Mouse (Mus musculus) layer of hippocampus, postnatal 10 days (tissue): ENCODE data around the gene Mogat2. TPM values are rescaled to one million over a fixed set of nuclear protein-coding genes. Genes with fewer than 3 reads are reported as not detected.

Experiments used
- DNase-seq, 2 experiments: peaks; one replicate each; pipeline ENCODE4 v3.0.0; 2021; ENCODE audit warnings: low spot score in 2 of 2
- total RNA-seq, 2 experiments: library from RNA; stranded (reverse); gene quantifications; 2 replicates each; pipeline ENCODE4 v1.2.3; 2021

Mogat2 gene
- total RNA-seq, 2 experiments from 2014 or later = not detected

- no peak for DNase-seq
These were observed 38.8 kb downstream of the Mogat2 start for GRCm38 (mm10) chr7:99199451-99200175.

GRCm38 (mm10) chr7:99198811-99199210 lies 39.6 kb downstream of the Mogat2 start:
- DNase-seq = no peak

- DNase-seq = no peak
These were observed 43.9 kb downstream of the Mogat2 start for GRCm38 (mm10) chr7:99194511-99194910.

GRCm38 (mm10) chr7:99193926-99194325 lies 44.5 kb downstream of the Mogat2 start:
- DNase-seq = no peak

- no peak for DNase-seq
These were observed 47.0 kb downstream of the Mogat2 start for GRCm38 (mm10) chr7:99191411-99191810.

GRCm38 (mm10) chr7:99189885-99190284 lies 48.5 kb downstream of the Mogat2 start:
- no peak for DNase-seq

GRCm38 (mm10) chr7:99188630-99189029 lies 49.8 kb downstream of the Mogat2 start:
- no peak for DNase-seq

- no peak for DNase-seq
These were observed 51.0 kb downstream of the Mogat2 start for GRCm38 (mm10) chr7:99187451-99187850.

GRCm38 (mm10) chr7:99185405-99185804 lies 53.0 kb downstream of the Mogat2 start:
- DNase-seq = no peak

- DNase-seq = no peak
These were observed 54.7 kb downstream of the Mogat2 start for GRCm38 (mm10) chr7:99183751-99184150.

GRCm38 (mm10) chr7:99182432-99183172 lies 55.8 kb downstream of the Mogat2 start, which contains the start of gene Dgat2:
TSS of gene Dgat2 (minus strand) at chr7:99182719.
- DNase-seq = peak; percentile 94 to 96

- DNase-seq = peak; percentile 18 to 30
These were observed 56.6 kb downstream of the Mogat2 start for GRCm38 (mm10) chr7:99181619-99182431.

GRCm38 (mm10) chr7:99180162-99180561 lies 58.3 kb downstream of the Mogat2 start:
- DNase-seq = no peak

GRCm38 (mm10) chr7:99179271-99179670 lies 59.1 kb downstream of the Mogat2 start:
- no peak for DNase-seq

GRCm38 (mm10) chr7:99177386-99177785 lies 61.0 kb downstream of the Mogat2 start:
- DNase-seq = no peak

GRCm38 (mm10) chr7:99175666-99176065 lies 62.8 kb downstream of the Mogat2 start:
- no peak for DNase-seq

GRCm38 (mm10) chr7:99175118-99175517 lies 63.3 kb downstream of the Mogat2 start:
- no peak for DNase-seq

GRCm38 (mm10) chr7:99174006-99174405 lies 64.4 kb downstream of the Mogat2 start:
- DNase-seq = no peak

- no peak for DNase-seq
These were observed 65.5 kb downstream of the Mogat2 start for GRCm38 (mm10) chr7:99172898-99173297.

GRCm38 (mm10) chr7:99171730-99172463 lies 66.5 kb downstream of the Mogat2 start:
- DNase-seq = no peak

- no peak for DNase-seq
These were observed 67.9 kb downstream of the Mogat2 start for GRCm38 (mm10) chr7:99170519-99170918.
